Mouse (Mus musculus): Measurements from ENCODE around the gene Hrg.
"Not testable (repeated sequence)": the region's sequence is repeated elsewhere in the genome, so short reads cannot be mapped to it uniquely, and the experiment has no call there.

Hrg gene

GRCm38 (mm10) chr16:22962256-22962655 lies 11.4 kb downstream of the Hrg start:
- DNase-seq, result no peak

GRCm38 (mm10) chr16:22963293-22963692 lies 12.4 kb downstream of the Hrg start:
- no peak for DNase-seq

- no peak for DNase-seq
These were observed 16.6 kb downstream of the Hrg start for GRCm38 (mm10) chr16:22967383-22968030.

- not testable (repeated sequence) for DNase-seq
These were observed 46.1 kb downstream of the Hrg start for GRCm38 (mm10) chr16:22996951-22997350.

Measured in cerebellum, adult 11-12 months (tissue).